Mouse (Mus musculus): ENCODE data around the gene Wnt4.

The Wnt4 gene

GRCm38 (mm10) chr4:137277166-137277513 is at the start of gene Wnt4:
Gene Wnt4, plus strand, starts transcription at chr4:137277489.
- DNase-seq (ENCODE audit: low spot score in 2 of 2) = no peak

GRCm38 (mm10) chr4:137228566-137229115 is 48.6 kb upstream of the Wnt4 start:
- DNase-seq (ENCODE audit: low spot score in 2 of 2) = no peak

GRCm38 (mm10) chr4:137231494-137232470 is 45.5 kb upstream of the Wnt4 start:
- DNase-seq (ENCODE audit: low spot score in 2 of 2) = peak; percentile 22 to 35

GRCm38 (mm10) chr4:137233632-137234031 is 43.7 kb upstream of the Wnt4 start:
- no peak for DNase-seq (ENCODE audit: low spot score in 2 of 2)

- peak; percentile 10 to 37 for DNase-seq (ENCODE audit: low spot score in 2 of 2)
These were observed 42.8 kb upstream of the Wnt4 start for GRCm38 (mm10) chr4:137234444-137234843.

GRCm38 (mm10) chr4:137235368-137235767 is 41.9 kb upstream of the Wnt4 start:
- no peak for DNase-seq (ENCODE audit: low spot score in 2 of 2)

GRCm38 (mm10) chr4:137244883-137245282 is 32.4 kb upstream of the Wnt4 start:
- no peak for DNase-seq (ENCODE audit: low spot score in 2 of 2)

- no peak for DNase-seq (ENCODE audit: low spot score in 2 of 2)
These were observed 27.0 kb upstream of the Wnt4 start for GRCm38 (mm10) chr4:137250333-137250732.

GRCm38 (mm10) chr4:137250849-137251248 is 26.4 kb upstream of the Wnt4 start:
- no peak for DNase-seq (ENCODE audit: low spot score in 2 of 2)

- no peak for DNase-seq (ENCODE audit: low spot score in 2 of 2)
These were observed 23.7 kb upstream of the Wnt4 start for GRCm38 (mm10) chr4:137253601-137254000.

- no peak for DNase-seq (ENCODE audit: low spot score in 2 of 2)
These were observed 22.9 kb upstream of the Wnt4 start for GRCm38 (mm10) chr4:137254206-137254976.

- no peak for DNase-seq (ENCODE audit: low spot score in 2 of 2)
These were observed 21.7 kb upstream of the Wnt4 start for GRCm38 (mm10) chr4:137255568-137255967.

- no peak for DNase-seq (ENCODE audit: low spot score in 2 of 2)
These were observed 15.5 kb upstream of the Wnt4 start for GRCm38 (mm10) chr4:137261826-137262225.

GRCm38 (mm10) chr4:137264066-137264465 is 13.2 kb upstream of the Wnt4 start:
- no peak for DNase-seq (ENCODE audit: low spot score in 2 of 2)

- no peak for DNase-seq (ENCODE audit: low spot score in 2 of 2)
These were observed 12.2 kb upstream of the Wnt4 start for GRCm38 (mm10) chr4:137265116-137265515.

GRCm38 (mm10) chr4:137268541-137268940 is 8.7 kb upstream of the Wnt4 start:
- DNase-seq (ENCODE audit: low spot score in 2 of 2) = no peak

GRCm38 (mm10) chr4:137271856-137272255 is 5.4 kb upstream of the Wnt4 start:
- peak in 1 of 2 experiments; percentile 30 for DNase-seq (ENCODE audit: low spot score in 2 of 2)

GRCm38 (mm10) chr4:137274304-137274703 is 3.0 kb upstream of the Wnt4 start:
- DNase-seq (ENCODE audit: low spot score in 2 of 2) = no peak

- DNase-seq (ENCODE audit: low spot score in 2 of 2) = no peak
These were observed 685 bp upstream of the Wnt4 start for GRCm38 (mm10) chr4:137276443-137277165.

GRCm38 (mm10) chr4:137277600-137278143 is 383 bp downstream of the Wnt4 start:
- no peak for DNase-seq (ENCODE audit: low spot score in 2 of 2)

Data from heart, adult 9 months (tissue).